Mouse (Mus musculus) adrenal gland, postnatal 36 days (tissue): ENCODE measurements around the gene Hps3. TPM values are rescaled to one million over a fixed set of nuclear protein-coding genes. Genes with fewer than 3 reads are reported as not detected.
"Not testable (repeated sequence)": the region's sequence is repeated elsewhere in the genome, so short reads cannot be mapped to it uniquely, and the experiment has no call there.

Experiments
- DNase-seq, 2 experiments: peaks; one replicate each; pipeline ENCODE4 v3.0.0; 2021; ENCODE audit warnings: mixed read lengths in 1 of 2
- long read RNA-seq, 2 experiments: library from polyadenylated mRNA; stranded (forward); transcript quantifications; one replicate each; pipeline ENCODE4 v2.0.0; 2021; ENCODE audit warnings: borderline sequencing depth in 2 of 2
- total RNA-seq, 2 experiments: library from RNA; stranded (reverse); gene quantifications; 2 replicates each; pipeline ENCODE4 v1.2.3; 2021

Hps3 gene
- total RNA-seq = 10 to 100 TPM; 12.9 to 13.2 TPM
- long read RNA-seq, experiment 1, full-length matches to known transcripts = 4 of 5 reads
- long read RNA-seq, experiment 1, partial matches to known transcripts = 1 of 5 reads
- long read RNA-seq, experiment 1, other reads (novel, unspliced or antisense) = 0 of 5 reads
- long read RNA-seq, experiment 2, partial matches to known transcripts = 0 of 2 reads
- long read RNA-seq, experiment 2, other reads (novel, unspliced or antisense) = 1 of 2 reads

DNA sequence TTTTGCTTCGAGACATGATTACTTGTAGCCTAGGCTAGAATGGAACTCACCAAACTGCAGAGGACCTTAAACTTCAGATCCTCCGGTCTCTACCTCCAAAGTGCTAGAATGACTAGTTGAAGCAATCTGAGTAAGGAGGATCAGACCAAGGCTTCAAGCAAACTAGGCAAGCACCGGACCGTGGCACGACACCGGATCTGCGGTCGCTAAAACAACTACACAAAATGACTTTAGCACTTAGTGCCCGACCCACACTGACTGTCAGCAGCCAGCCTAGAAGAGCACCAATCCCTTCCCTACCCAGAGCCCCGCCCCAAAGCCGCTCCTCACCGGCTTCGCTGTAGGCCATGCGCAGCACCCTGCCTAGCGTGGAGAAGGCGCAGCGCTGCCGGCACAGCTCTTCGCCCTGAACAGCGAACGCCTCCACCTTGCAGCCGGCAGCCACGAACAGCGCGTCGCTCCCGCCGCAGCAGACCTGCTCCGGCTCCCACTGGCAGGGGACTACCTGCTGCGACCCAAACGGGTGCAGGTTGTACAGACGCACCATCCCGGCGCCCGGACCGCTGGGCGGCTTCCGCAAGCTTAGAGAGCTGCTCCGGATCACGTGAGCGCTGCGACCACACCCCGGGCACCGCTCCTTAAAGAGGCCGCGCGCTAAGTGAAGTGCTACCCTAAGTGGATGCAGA is at the start of gene Hps3:
Gene Hps3 (minus strand): TSS at position 597 of the 686 bp plus-strand sequence.
- peak; percentile 91 to 94 for DNase-seq

- DNase-seq = no peak
These were observed 47.0 kb upstream of the Hps3 start for GRCm38 (mm10) chr3:20082161-20082560.

- DNase-seq = peak; percentile 0 to 27
These were observed 41.3 kb upstream of the Hps3 start for GRCm38 (mm10) chr3:20076145-20077053.

GRCm38 (mm10) chr3:20058197-20058541 is 23.1 kb upstream of the Hps3 start:
- no peak for DNase-seq

- peak; percentile 91 to 94 for DNase-seq
These were observed 22.4 kb upstream of the Hps3 start, which contains the start of gene Hltf for GRCm38 (mm10) chr3:20057306-20058196. Gene Hltf, plus strand, starts transcription at chr3:20057811.

DNA sequence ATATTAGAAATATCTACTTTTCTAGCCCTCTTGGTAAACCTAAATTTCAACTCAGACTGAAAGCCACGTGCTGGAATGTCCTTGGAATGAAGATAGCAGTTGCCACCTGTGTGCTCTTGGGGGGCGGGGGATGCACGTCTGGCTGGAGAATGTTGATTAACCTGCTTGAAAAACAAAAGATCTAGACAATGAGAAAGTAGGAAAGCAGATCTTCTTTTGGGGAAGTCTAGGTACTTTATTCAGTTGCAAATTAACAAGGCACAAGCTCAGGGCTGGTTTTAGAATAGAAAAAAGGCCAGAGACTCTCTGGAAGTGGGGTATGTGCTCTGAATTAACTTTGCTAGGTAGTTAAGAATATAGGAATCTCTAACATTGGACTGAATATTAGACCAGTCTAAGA is 9.6 kb upstream of the Hps3 start:
- not testable (repeated sequence) for DNase-seq

DNA sequence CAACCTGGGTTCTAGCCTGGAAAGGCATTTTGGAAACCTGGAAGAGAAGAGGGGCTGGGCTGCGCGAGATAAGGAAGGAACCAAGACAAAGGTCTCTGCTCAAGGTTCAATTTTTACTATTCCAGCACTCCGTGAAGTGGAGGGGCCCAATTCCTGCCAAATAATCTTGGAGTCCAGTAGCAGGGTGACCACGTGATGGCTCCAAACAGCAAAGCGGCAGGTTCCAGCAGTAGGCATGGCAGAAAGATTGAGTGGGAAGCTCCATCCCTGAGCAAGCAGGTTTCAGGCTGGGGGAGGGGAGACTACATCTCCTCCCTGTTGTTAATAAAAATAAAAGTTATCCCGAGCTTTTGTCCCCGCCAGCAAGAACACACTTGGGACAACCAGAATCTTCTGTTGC is 6.3 kb upstream of the Hps3 start:
- not testable (repeated sequence) for DNase-seq

DNA sequence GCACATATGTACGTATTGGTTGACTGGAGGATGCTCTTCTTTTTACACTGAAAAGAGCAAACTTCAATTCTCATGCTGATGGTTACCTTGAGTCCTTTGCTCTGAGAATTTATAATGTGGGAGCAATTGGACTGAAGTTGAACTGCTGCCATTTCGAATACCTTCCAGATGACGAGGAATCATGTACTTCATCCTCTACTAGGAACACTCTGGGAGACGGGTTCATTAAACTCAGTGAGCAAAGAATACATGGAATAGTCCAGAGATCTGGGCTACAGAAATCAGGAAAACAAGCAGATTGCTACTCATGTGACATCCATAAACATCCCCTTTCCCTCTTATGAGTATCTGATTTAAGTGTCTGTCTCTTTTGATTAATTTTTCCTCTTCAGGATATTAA is 954 bp upstream of the Hps3 start:
- no peak for DNase-seq

GRCm38 (mm10) chr3:20033761-20034718 is 1.1 kb downstream of the Hps3 start:
- no peak for DNase-seq

DNA sequence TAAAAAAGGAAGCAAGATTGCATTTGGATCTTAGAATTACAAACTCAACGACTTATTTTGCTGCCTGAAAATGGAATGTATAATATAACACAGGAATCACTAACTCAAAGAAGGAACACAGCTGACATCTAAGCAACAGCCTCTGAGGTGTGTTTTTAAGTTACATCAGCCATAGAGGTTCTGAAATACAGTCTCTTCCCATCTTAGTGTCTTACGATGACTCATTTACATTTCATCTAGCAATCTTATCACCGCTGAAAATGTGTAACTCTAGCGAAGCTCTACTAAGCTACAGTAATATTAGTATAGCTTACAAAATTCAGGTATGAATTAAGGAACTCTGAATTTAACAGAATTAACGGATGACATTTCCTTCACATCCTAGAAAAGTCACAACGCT is 4.3 kb downstream of the Hps3 start:
- DNase-seq = no peak

DNA sequence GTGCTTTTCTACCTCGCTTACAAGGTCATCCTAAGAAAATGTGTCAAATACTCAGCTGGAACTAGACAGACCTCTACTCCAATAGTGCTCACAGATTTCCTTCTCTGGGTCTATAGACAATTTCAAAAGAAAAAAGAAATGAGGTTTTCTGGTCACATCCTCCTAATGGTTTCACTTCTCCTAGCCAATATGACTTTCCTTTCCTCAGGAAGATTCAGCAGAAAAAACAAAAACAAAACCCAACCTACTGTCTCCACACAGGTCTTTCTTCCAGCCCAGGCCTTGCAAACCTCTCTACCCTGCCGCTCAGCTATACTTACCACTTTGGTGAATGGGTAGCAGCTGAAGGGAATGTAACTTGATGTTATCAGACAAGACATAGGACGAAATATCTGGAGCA is 6.5 kb downstream of the Hps3 start:
- DNase-seq = no peak

DNA sequence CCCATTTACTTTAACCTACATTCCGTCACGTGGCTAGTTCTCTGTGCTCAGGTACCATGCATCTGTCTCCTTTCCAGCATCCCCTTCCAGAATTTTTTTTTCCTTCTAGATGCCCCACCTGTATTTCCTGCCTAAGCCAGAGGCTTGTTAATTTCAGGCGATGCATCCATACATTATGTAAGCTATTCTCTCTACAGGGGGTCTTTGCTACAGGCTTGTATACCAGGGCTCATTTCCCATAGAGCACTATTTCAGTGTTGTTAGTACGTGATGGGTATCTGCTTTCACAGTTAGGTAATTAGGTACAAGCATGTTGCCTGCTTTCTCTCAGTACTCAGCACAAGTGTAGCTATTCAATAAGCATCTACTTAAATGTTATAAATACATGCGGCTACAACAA is 7.3 kb downstream of the Hps3 start:
- DNase-seq = no peak

GRCm38 (mm10) chr3:20026996-20027689 is 8.0 kb downstream of the Hps3 start:
- DNase-seq = no peak

GRCm38 (mm10) chr3:20026481-20026880 is 8.6 kb downstream of the Hps3 start:
- DNase-seq = no peak

DNA sequence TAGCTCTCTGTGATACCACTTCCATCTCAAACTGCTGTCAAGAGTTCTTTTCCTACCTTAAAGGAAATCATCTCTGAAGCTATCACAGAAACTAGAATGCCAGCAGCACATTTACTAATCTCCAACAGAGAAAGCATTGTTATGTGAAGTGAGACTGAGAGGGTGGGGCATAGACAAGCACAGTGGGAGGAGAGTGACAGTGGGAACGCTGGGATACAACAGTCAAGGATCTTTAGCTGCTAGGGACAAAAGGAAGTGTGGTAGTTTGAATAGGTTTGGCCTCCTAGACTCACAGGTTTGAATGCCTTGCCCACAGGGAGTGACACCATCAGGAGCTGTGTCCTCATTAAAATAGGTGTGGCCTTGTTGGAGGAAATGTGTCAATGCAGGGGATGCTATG is 11.3 kb downstream of the Hps3 start:
- DNase-seq = no peak

DNA sequence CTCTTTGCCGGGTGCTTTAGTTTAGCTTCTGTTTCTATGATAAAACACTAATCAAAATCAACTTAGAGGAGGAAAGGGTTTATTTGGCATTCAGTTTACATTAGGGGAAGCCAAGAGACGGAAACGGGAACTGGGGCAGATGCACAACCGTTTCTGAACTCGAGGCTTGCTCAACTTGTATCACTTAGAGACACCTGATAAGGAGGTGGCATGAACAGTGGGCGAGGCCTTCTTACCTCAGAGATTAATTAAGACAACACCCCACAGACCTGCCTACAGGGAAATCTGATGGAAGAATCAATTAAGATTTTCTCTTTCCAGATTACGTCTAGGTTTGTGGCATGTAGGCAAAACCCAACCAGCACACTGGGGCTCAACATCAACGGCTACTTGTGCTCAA is 17.0 kb downstream of the Hps3 start:
- no peak for DNase-seq

GRCm38 (mm10) chr3:20014454-20014853 is 20.7 kb downstream of the Hps3 start:
- DNase-seq = peak in 1 of 2 experiments; percentile 26

DNA sequence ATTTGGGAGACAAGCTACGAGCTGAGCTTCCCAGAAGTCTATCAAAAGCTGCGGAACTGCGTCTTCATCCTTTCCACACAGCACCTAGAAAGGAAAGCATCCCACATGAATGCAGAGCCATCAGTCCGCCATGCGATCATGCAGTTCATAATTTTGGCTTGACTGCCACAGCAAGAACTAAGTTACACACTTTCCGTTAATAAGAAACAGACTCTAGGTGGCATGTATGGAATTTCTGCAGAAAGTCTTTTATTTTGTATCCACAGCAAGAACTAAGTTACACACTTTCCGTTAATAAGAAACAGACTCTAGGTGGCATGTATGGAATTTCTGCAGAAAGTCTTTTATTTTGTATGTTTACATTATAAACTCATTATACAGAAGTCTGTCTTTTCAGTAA is 24.2 kb downstream of the Hps3 start:
- not testable (repeated sequence) for DNase-seq

DNA sequence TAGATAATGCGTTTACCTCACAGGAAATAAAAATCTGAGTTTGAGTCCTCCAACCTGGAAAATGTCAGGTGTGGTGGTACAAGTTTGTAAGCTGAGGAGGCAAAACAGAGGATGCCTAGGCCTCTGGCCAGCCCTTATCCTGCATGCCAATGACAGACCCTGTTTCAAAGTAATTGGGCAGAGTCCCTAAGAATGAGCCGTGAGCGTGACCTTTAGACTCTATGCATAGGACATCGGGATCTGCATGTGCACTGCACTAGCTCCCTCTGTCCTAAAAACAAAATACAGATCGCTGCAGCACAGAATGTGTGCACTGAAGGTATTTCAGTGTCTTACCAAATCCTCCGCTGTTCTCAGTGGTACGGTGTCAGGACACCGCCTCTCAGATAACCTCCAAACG is 24.7 kb downstream of the Hps3 start:
- no peak for DNase-seq

- DNase-seq = no peak
These were observed 27.4 kb downstream of the Hps3 start for GRCm38 (mm10) chr3:20007759-20008158.
